Mouse (Mus musculus) gastrocnemius, postnatal 10 days (tissue): Measurements from ENCODE around the gene Dio1. TPM values are rescaled to one million over a fixed set of nuclear protein-coding genes. Genes with fewer than 3 reads are reported as not detected.

ENCODE experiments used
- DNase-seq: peaks from one replicate; pipeline ENCODE4 v3.0.0; 2021; ENCODE audit warnings: mixed read lengths
- long read RNA-seq, 2 experiments: library from polyadenylated mRNA; stranded (forward); transcript quantifications; one replicate each; pipeline ENCODE4 v2.0.0; 2021
- total RNA-seq, 2 experiments: library from RNA; stranded (reverse); gene quantifications; 2 replicates each; pipeline ENCODE4 v1.2.3; 2021

Gene Dio1
- under 1 TPM in 1 of 2 experiments, not detected in 1; 0.33 TPM for total RNA-seq
- long read RNA-seq, experiment 1: 0 reads
- long read RNA-seq, experiment 2: 0 reads

- DNase-seq: no peak
Measured at GRCm38 (mm10) chr4:107306966-107307365, at the start of gene Dio1. TSS of gene Dio1 (minus strand) at chr4:107307169.

DNA sequence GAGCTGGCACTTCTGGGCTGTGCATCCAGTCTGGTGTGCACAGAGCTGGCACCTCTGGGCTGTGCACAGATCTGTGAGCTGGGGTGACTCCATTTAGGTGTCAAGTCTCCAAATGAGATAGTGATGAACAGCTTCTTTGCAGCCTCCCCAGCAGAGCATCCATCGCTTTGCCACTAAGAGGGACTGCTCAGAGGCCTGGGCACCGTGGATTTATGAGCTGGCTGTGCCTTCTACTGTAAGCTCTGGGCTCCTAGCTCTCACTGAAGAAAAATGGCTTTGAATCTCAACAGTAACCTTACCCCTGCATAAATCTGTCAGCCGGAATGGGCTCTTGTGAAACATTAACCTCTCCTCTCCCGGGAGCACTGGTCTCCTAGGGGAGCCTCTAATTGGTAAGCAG, 47.6 kb upstream of the Dio1 start:
- DNase-seq: no peak

- no peak for DNase-seq
Measured at GRCm38 (mm10) chr4:107354126-107354525, 47.2 kb upstream of the Dio1 start.

DNA sequence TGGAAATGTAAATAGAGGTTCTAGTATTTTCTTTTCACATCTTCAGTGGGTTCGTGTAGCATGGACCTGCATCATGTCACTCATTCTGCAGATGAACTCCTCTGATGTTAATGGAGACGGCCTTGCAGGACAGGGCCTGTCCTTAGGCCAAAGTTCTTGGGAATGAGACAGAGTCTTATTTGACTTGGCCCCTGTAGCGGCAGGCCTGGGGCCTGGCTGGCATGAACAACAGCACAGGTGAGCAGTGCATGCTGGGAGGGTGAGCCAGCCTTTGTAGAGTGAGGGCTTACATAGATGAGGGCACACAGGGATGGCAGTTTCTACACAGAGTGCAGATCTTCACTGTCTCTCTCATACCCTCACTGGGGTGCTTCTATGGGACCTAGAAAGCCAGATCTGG, 46.6 kb upstream of the Dio1 start:
- DNase-seq: no peak

- DNase-seq: no peak
Measured at GRCm38 (mm10) chr4:107351368-107351767, 44.4 kb upstream of the Dio1 start.

DNA sequence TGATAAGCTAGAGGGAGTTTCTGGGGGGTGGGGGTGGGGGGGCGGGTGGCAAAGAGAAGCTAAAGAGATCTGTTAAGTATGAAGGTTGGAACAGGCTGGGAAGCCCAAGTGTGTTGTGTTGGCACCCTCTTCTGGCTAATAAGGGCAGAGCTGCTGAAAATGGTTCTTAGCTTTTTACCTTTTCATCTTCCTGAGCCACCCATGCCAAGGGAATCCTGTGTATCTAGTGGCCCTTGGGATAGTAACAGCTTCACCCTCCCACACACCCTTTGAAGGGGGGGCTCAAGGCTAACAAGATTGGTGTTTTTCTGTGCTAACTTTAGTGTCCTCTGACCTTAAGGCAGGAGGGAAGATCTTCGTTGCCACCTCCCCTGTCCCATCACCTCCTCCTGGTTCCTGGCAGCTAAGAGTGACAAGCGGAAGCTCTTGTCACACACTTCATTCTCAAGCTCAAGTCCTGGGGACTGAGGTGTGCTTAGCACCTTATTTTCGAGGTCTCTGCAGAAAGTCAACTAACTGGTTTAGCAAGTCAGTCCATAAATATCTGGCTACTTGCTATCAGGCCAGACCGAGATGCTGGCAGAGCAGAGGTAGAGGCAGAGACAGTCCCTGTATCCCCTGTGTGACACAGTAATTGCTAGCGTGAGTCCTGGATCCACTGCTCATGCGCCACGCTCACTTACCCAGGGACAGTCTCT, 42.5 kb upstream of the Dio1 start:
- DNase-seq: no peak

- no peak for DNase-seq
Measured at GRCm38 (mm10) chr4:107348529-107349310, 41.8 kb upstream of the Dio1 start.

DNA sequence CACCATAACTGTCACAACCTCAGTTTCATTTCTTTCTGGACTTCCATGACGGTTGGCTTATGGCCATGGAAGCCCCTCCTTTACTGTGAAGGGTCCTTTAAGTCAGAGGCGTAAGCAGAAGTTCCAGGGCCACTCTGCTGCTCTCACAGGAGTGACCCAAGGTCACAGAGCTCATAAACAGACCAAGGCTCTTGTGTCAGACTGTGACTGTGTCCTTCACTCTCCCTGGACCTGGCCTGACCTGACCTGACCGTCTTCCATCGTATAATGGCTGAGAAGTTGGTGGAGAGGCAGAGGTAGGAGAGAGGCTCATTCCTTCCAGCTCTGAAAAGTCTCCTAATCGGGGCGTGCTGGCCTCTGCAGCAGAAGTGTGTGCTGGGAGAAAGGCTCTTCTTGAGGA, 40.3 kb upstream of the Dio1 start:
- DNase-seq: no peak

DNA sequence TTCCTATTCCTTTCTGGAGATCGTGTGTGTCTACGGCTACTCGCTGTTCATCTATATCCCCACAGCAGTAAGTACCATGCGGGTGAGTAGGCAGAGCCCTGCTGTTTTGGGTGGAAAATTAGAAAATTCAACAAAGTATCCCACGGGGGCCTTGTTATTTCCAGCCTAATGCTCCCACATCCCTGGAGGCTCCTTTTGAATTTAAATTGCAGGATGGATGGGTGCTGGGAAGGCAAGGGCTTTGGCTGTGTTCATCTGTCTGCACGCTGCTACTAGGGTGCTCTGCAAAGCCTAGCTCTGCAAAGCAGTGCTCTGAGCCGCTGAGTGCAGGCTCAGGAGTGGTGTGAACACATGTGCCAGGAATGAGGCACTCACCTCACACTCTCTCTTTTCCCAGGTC, 37.6 kb upstream of the Dio1 start:
- DNase-seq: no peak

GRCm38 (mm10) chr4:107341354-107341753, 34.4 kb upstream of the Dio1 start:
- no peak for DNase-seq

GRCm38 (mm10) chr4:107337455-107337854, 30.5 kb upstream of the Dio1 start:
- DNase-seq: no peak

- DNase-seq: no peak
Measured at GRCm38 (mm10) chr4:107336356-107336755, 29.4 kb upstream of the Dio1 start.

- DNase-seq: no peak
Measured at GRCm38 (mm10) chr4:107333514-107333913, 26.5 kb upstream of the Dio1 start.

DNA sequence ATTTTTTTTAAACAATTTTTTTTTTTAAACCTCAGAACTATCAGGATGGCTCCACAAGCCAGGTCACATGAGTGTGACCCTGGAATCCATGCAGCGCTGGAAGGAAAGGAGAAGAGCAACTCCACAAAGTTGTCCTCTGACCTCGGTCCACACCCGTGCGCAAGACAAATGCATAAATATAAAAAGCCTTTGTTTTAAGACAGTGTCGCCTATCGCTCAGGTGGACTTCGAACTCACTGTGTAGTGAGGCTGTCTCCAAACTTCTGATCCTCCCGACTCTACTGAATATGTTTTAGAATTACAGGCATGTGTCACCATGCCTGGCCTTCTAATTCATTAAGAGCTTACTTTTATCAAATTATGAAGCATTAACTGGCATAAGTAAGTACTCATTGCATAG, 21.6 kb upstream of the Dio1 start:
- DNase-seq: no peak

- DNase-seq: no peak
Measured at GRCm38 (mm10) chr4:107323113-107323512, 16.1 kb upstream of the Dio1 start.

DNA sequence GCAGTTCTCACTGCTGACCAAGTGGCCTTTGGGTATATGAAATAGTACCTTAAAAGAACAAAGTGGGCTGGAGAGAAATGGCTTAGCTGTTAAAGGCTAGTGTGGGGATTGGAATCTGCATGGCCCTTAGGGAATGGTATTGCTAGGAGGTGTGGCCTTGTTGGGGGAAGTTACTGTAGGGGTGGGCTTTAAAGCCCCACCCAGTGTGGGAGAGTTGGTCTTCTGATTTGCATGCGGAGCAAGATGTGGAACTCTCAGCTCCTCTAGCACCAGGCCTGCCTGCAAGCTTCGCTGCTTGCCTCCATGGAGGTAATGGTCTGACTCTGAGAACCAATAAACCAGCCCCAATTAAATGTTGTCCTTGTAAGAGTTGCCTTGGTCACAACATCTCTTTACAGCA, 14.1 kb upstream of the Dio1 start:
- DNase-seq: no peak

DNA sequence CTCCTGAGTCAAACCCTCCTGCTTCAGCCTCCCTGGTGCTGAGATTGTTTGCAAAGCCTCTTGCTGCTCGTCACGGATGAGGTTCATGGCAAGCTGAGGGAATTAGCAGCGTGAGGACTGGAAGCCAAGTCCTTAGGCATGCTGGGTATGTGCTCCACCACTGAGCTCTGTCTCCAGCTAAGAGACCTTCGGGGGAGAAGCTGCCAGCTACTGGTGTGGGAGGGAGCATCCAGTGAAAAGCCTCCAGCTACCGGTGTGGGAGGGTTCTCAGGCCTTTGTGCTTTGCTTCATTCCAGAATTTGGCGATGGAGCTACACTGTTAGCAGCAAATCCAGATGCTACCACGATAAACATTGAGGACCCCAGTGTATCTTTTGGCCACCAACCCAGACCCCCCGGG, 11.7 kb upstream of the Dio1 start:
- DNase-seq: no peak

DNA sequence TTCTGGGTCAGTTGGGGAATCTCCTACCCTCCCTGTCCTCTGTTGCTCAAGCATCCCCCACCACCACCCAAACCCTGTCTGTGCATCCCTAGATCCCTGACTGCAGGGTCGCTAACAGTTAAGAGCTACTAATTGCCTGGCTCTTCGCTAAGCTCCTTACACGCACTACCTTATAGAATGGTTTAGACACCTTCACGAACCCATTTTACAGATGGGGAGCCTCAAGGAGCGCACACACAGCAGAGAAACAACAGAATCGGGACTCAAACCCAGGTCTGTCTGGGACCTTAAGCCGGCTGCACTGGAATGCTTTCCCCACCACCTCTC, 7.5 kb upstream of the Dio1 start:
- no peak for DNase-seq

GRCm38 (mm10) chr4:107313690-107314478, 6.9 kb upstream of the Dio1 start, which contains the start of gene Yipf1:
TSS of gene Yipf1 (plus strand) at chr4:107314363.
- DNase-seq: peak; percentile 86

- no peak for DNase-seq
Measured at GRCm38 (mm10) chr4:107303531-107303930, 3.4 kb downstream of the Dio1 start.

GRCm38 (mm10) chr4:107302832-107303231, 4.1 kb downstream of the Dio1 start:
- no peak for DNase-seq

DNA sequence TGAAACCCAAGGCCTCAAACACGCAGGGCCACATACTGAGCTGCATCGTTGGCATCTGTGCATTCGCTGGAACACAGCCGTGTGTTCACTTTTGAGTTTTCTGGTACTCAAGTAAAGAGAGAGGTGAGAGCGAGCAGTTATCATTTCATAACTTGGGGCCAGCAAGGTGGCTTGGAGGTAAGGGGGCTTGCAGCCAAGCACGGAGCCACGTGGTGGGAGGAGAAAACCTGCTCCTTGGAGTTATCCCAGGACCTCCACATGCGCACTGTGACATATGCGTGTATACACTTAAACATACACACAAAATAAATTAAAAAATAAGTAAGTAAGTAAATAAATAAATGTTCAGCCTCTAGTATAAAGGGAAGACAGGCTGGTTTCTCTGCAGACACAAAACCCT, 4.7 kb downstream of the Dio1 start:
- DNase-seq: no peak
